Mouse (Mus musculus) stomach, embryonic 16.5 days (tissue): ENCODE measurements around the gene C1qtnf2. TPM values are rescaled to one million over a fixed set of nuclear protein-coding genes. Genes with fewer than 3 reads are reported as not detected.

ENCODE experiments used
- ATAC-seq: fragments of 200-750 bp; cut with Nextera tagmentation; 2 replicates; pipeline ENCODE4 v1.8.0; 2017; ENCODE audit warnings: moderate number of reproducible peaks, moderate TSS enrichment; ENCODE audit not compliant: insufficient read depth, low FRiP score
- H3K27ac ChIP-seq: fragments of 300-500 bp; sonication (generic); 2 replicates; pipeline ENCODE4 v1.5.1; 2014; ENCODE audit warnings: low read length
- H3K27me3 ChIP-seq: fragments of 300-500 bp; sonication (generic); 2 replicates; pipeline ENCODE4 v1.6.1; 2014; ENCODE audit warnings: low read length, control low read depth, mixed read lengths; ENCODE audit not compliant: control insufficient read depth, insufficient read depth
- H3K36me3 ChIP-seq: fragments of 300-500 bp; sonication (generic); 2 replicates; pipeline ENCODE4 v1.6.1; 2014; ENCODE audit warnings: low read length; ENCODE audit not compliant: control insufficient read depth, insufficient read depth
- H3K4me1 ChIP-seq: fragments of 300-500 bp; sonication (generic); 2 replicates; pipeline ENCODE4 v1.6.1; 2014; ENCODE audit warnings: low read length, control low read depth, mixed read lengths; ENCODE audit not compliant: control insufficient read depth, insufficient read depth
- H3K4me2 ChIP-seq: fragments of 300-500 bp; sonication (generic); 2 replicates; pipeline ENCODE4 v1.6.1; 2014; ENCODE audit warnings: low read depth, low read length, mixed read lengths
- H3K4me3 ChIP-seq: fragments of 300-500 bp; sonication (generic); replicated peaks from 2 replicates; pipeline ENCODE4 v1.5.1; 2014; ENCODE audit warnings: mild to moderate bottlenecking, low read length
- H3K9ac ChIP-seq: fragments of 300-500 bp; sonication (generic); 2 replicates; pipeline ENCODE4 v1.6.1; 2014; ENCODE audit warnings: low read length
- H3K9me3 ChIP-seq: fragments of 300-500 bp; sonication (generic); replicated peaks from 2 replicates; pipeline ENCODE4 v1.6.1; 2016; ENCODE audit warnings: low read length, control low read depth; ENCODE audit not compliant: control insufficient read depth
- WGBS: fragments of 180-500 bp; shearing (Covaris S2); extraction: QIAGEN DNeasy Blood & Tissue Kit; methylation state at CpG from one replicate; pipeline ENCODE4 v1.1.7; 2014; 5-methylcytosine and 5-hydroxymethylcytosine counted together
- polyA plus RNA-seq: library from polyadenylated mRNA; unstranded; fragments of >200 nt; fragmentation: Nextera tagmentation; extraction: Ambion mirVana; gene quantifications from 2 replicates; pipeline ENCODE4 v1.2.1, GENCODE M21; 2015

C1qtnf2 gene
- polyA plus RNA-seq, 1 experiment from 2014 or later, result 13.8 TPM

GRCm38 (mm10) chr11:43443183-43443582 lies 30.9 kb upstream of the C1qtnf2 start:
- no peaks in the 10 kb centered on the region for H3K9me3 ChIP-seq
- no peaks in the 10 kb centered on the region for H3K4me1 ChIP-seq
- WGBS, result 90% methylated on average over 13 of the region's 13 CpGs
- H3K36me3 ChIP-seq, result peaks cover 46% of the 10 kb centered on the region
- no peak overlapping the region for H3K27ac ChIP-seq
- H3K27me3 ChIP-seq, result no peaks in the 10 kb centered on the region
- no peak for ATAC-seq
- no peak overlapping the region for H3K4me2 ChIP-seq
- no peak overlapping the region for H3K9ac ChIP-seq
- no peak overlapping the region for H3K4me3 ChIP-seq

GRCm38 (mm10) chr11:43449916-43450315 lies 24.2 kb upstream of the C1qtnf2 start:
- no peak overlapping the region for H3K4me2 ChIP-seq
- H3K4me3 ChIP-seq, result no peak overlapping the region
- H3K36me3 ChIP-seq, result peaks cover 14% of the 10 kb centered on the region; the same call in 1 of the 2 replicates
- no peak overlapping the region for H3K27ac ChIP-seq
- H3K27me3 ChIP-seq, result no peaks in the 10 kb centered on the region
- ATAC-seq, result no peak
- WGBS, result 87% methylated on average over 2 of the region's 2 CpGs
- no peak overlapping the region for H3K9ac ChIP-seq
- H3K4me1 ChIP-seq, result no peaks in the 10 kb centered on the region
- no peaks in the 10 kb centered on the region for H3K9me3 ChIP-seq

GRCm38 (mm10) chr11:43451322-43451721 lies 22.8 kb upstream of the C1qtnf2 start:
- no peak for ATAC-seq
- Histone ChIP-seq H3K4me1 (no peaks in the 10 kb centered on the region), H3K36me3 (peaks cover 9% of the 10 kb centered on the region; the same call in 1 of the 2 replicates), H3K27me3 (no peaks in the 10 kb centered on the region), H3K4me3 (no peak overlapping the region), H3K9ac (no peak overlapping the region), H3K9me3 (no peaks in the 10 kb centered on the region), H3K4me2 (no peak overlapping the region), H3K27ac (no peak overlapping the region)
- WGBS, result 59% methylated on average over 4 of the region's 4 CpGs

- Histone ChIP-seq H3K4me3 (no peak overlapping the region), H3K9me3 (no peaks in the 10 kb centered on the region), H3K27me3 (no peaks in the 10 kb centered on the region), H3K9ac (no peak overlapping the region), H3K4me2 (no peak overlapping the region), H3K27ac (no peak overlapping the region), H3K4me1 (no peaks in the 10 kb centered on the region), H3K36me3 (0 out of 2 replicates have a peak, but pooled peaks cover 3% of the 10 kb centered on the region)
- 51% methylated on average over 2 of the region's 2 CpGs for WGBS
- no peak for ATAC-seq
Observed at GRCm38 (mm10) chr11:43452266-43452665, 21.8 kb upstream of the C1qtnf2 start.

- no peak overlapping the region for H3K27ac ChIP-seq
- no peaks in the 10 kb centered on the region for H3K27me3 ChIP-seq
- no peak overlapping the region for H3K4me3 ChIP-seq
- H3K4me2 ChIP-seq, result no peak overlapping the region
- no peak overlapping the region for H3K9ac ChIP-seq
- WGBS, result 93% methylated on average over 25 of the region's 25 CpGs
- no peak for ATAC-seq
- no peaks in the 10 kb centered on the region for H3K4me1 ChIP-seq
- no peaks in the 10 kb centered on the region for H3K36me3 ChIP-seq
- H3K9me3 ChIP-seq, result no peaks in the 10 kb centered on the region
Observed at GRCm38 (mm10) chr11:43463204-43463603, 10.9 kb upstream of the C1qtnf2 start.

GRCm38 (mm10) chr11:43470118-43470517 lies 4.0 kb upstream of the C1qtnf2 start:
- Histone ChIP-seq H3K9me3 (no peaks in the 10 kb centered on the region), H3K4me3 (no peak overlapping the region), H3K27ac (peak overlapping the region; percentile 54; the same call in 1 of the 2 replicates), H3K4me2 (no peak overlapping the region), H3K27me3 (no peaks in the 10 kb centered on the region), H3K9ac (no peak overlapping the region), H3K4me1 (peaks cover 13% of the 10 kb centered on the region), H3K36me3 (no peaks in the 10 kb centered on the region)
- ATAC-seq, result no peak
- WGBS, result 29% methylated on average over 5 of the region's 5 CpGs

GRCm38 (mm10) chr11:43470881-43471820 lies 2.9 kb upstream of the C1qtnf2 start:
- no peak overlapping the region for H3K9ac ChIP-seq
- H3K4me1 ChIP-seq, result peaks cover 19% of the 10 kb centered on the region
- H3K4me3 ChIP-seq, result no peak overlapping the region
- 78% methylated on average over 6 of the region's 6 CpGs for WGBS
- H3K27ac ChIP-seq, result no peak overlapping the region
- H3K4me2 ChIP-seq, result no peak overlapping the region
- no peaks in the 10 kb centered on the region for H3K9me3 ChIP-seq
- H3K36me3 ChIP-seq, result no peaks in the 10 kb centered on the region
- H3K27me3 ChIP-seq, result no peaks in the 10 kb centered on the region
- ATAC-seq, result no peak

GRCm38 (mm10) chr11:43473115-43473514 lies 961 bp upstream of the C1qtnf2 start:
- H3K27me3 ChIP-seq, result no peaks in the 10 kb centered on the region
- no peaks in the 10 kb centered on the region for H3K36me3 ChIP-seq
- ATAC-seq, result no peak
- H3K9ac ChIP-seq, result no peak overlapping the region
- WGBS, result 56% methylated on average over 1 of the region's 1 CpGs
- H3K4me1 ChIP-seq, result peaks cover 19% of the 10 kb centered on the region
- H3K27ac ChIP-seq, result no peak overlapping the region
- H3K9me3 ChIP-seq, result no peaks in the 10 kb centered on the region
- H3K4me2 ChIP-seq, result no peak overlapping the region
- no peak overlapping the region for H3K4me3 ChIP-seq

GRCm38 (mm10) chr11:43473635-43474224 lies 346 bp upstream of the C1qtnf2 start:
- ATAC-seq, result peak; percentile 25; the same call in 1 of the 2 replicates

More at GRCm38 (mm10) chr11:43473635-43474224, 346 bp upstream of the C1qtnf2 start:
- peak overlapping the region; percentile 70 for H3K9ac ChIP-seq
- H3K4me2 ChIP-seq, result peak overlapping the region; percentile 59
- no peak overlapping the region for H3K27ac ChIP-seq
- peaks cover 19% of the 10 kb centered on the region for H3K4me1 ChIP-seq
- WGBS, result 42% methylated on average over 15 of the region's 15 CpGs
- peak overlapping the region; percentile 45 for H3K4me3 ChIP-seq
- H3K9me3 ChIP-seq, result no peaks in the 10 kb centered on the region
- no peaks in the 10 kb centered on the region for H3K27me3 ChIP-seq
- H3K36me3 ChIP-seq, result no peaks in the 10 kb centered on the region
